Mouse (Mus musculus): ENCODE data around the gene Psmb5.

GRCm38 (mm10) chr14:54576241-54577088 lies 41.4 kb downstream of the Psmb5 start:
- TF ChIP-seq CTCF (IDR thresholded peaks at IDR 0.05; ENCODE audit: insufficient read depth, low read depth, low read length) = no peak
- no peak for TF ChIP-seq POLR2A (IDR thresholded peaks at IDR 0.05; ENCODE audit: insufficient read depth, low read depth, low read length)

All from olfactory bulb, adult 2 months (tissue).